Mouse (Mus musculus) lung, embryonic 15.5 days (tissue): ENCODE measurements around the gene Tubg2. TPM values are rescaled to one million over a fixed set of nuclear protein-coding genes. Genes with fewer than 3 reads are reported as not detected.
"Not testable (repeated sequence)": the region's sequence is repeated elsewhere in the genome, so short reads cannot be mapped to it uniquely, and the experiment has no call there.

Source experiments
- ATAC-seq: fragments of 200-750 bp; cut with Nextera tagmentation; 2 replicates; pipeline ENCODE4 v1.8.0; 2017; ENCODE audit warnings: moderate number of reproducible peaks, borderline replicate concordance; ENCODE audit not compliant: low FRiP score, low TSS enrichment; ENCODE audit errors: extremely low read depth
- H3K27ac ChIP-seq: fragments of 300-500 bp; sonication (generic); 2 replicates; pipeline ENCODE4 v1.5.1; 2015; ENCODE audit warnings: moderate library complexity, mild to moderate bottlenecking, inconsistent platforms
- H3K27me3 ChIP-seq: fragments of 300-500 bp; sonication (generic); 2 replicates; pipeline ENCODE4 v1.6.1; 2015; ENCODE audit warnings: inconsistent platforms
- H3K36me3 ChIP-seq: fragments of 300-500 bp; sonication (generic); 2 replicates; pipeline ENCODE4 v1.6.1; 2015; ENCODE audit warnings: inconsistent platforms
- H3K4me1 ChIP-seq: fragments of 300-500 bp; sonication (generic); 2 replicates; pipeline ENCODE4 v1.6.1; 2015; ENCODE audit warnings: inconsistent platforms
- H3K4me2 ChIP-seq: fragments of 300-500 bp; sonication (generic); 2 replicates; pipeline ENCODE4 v1.6.1; 2015; ENCODE audit warnings: inconsistent platforms, mild to moderate bottlenecking, moderate library complexity
- H3K4me3 ChIP-seq: fragments of 300-500 bp; sonication (generic); 2 replicates; pipeline ENCODE4 v1.5.1; 2015; ENCODE audit warnings: mild to moderate bottlenecking, inconsistent platforms
- H3K9ac ChIP-seq: fragments of 300-500 bp; sonication (generic); 2 replicates; pipeline ENCODE4 v1.6.1; 2015; ENCODE audit warnings: inconsistent platforms
- H3K9me3 ChIP-seq: fragments of 300-500 bp; sonication (generic); 2 replicates; pipeline ENCODE4 v1.6.1; 2016; ENCODE audit warnings: inconsistent platforms
- WGBS: fragments of 180-500 bp; shearing (Covaris S2); methylation state at CpG from one replicate; pipeline ENCODE4 v1.1.7; 2015; 5-methylcytosine and 5-hydroxymethylcytosine counted together
- polyA plus RNA-seq: library from polyadenylated mRNA; unstranded; fragments of >200 nt; fragmentation: Nextera tagmentation; extraction: Ambion mirVana; gene quantifications from 2 replicates; pipeline ENCODE4 v1.2.1, GENCODE M21; 2015

The Tubg2 gene
- polyA plus RNA-seq, 1 experiment from 2014 or later, result 3.6 TPM

DNA sequence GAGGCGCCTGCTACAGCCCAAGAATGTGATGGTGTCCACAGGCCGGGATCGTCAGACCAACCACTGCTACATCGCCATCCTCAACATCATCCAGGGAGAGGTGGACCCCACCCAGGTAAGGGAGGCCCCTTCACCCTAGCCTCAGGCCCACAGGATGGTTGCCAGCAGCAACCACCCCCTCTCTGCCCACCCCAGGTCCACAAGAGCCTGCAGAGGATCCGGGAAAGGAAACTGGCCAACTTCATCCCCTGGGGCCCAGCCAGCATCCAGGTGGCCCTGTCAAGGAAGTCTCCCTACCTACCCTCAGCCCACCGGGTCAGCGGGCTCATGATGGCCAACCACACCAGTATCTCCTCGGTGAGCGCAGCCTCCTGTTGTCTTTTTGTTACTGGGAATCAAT is 30.7 kb upstream of the Tubg2 start:
- H3K36me3 ChIP-seq, result peaks cover 32% of the 10 kb centered on the region

DNA sequence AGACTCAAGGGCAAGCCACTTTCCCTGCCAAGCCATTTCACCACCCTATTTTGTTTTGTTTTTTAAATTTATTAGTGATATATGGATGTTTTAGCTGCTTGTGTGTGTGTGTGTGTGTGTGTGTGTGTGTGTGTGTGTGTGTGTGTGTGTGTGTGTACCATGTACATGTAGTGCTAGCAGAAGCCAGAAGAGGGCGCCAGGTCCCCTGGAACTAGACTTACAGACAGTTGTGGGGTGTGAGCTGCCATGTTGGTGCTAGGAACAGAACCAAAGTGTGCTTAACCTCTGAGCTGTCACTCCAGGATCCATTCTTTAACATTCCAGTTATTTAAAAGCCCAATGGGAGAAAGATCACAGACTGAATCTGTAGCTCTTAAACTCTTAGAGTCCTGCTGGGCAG is 28.6 kb upstream of the Tubg2 start:
- Histone ChIP-seq H3K9me3 (no peaks in the 10 kb centered on the region), H3K4me2 (no peak overlapping the region), H3K4me1 (peaks cover 3% of the 10 kb centered on the region), H3K4me3 (no peak overlapping the region), H3K27ac (no peak overlapping the region), H3K9ac (no peak overlapping the region), H3K36me3 (peaks cover 32% of the 10 kb centered on the region), H3K27me3 (no peaks in the 10 kb centered on the region)
- WGBS, result 100% methylated on average over 1 of the region's 1 CpGs
- ATAC-seq, result no peak

More for the DNA sequence above, 30.7 kb upstream of the Tubg2 start:
- not testable (repeated sequence) for H3K4me3 ChIP-seq, H3K9ac ChIP-seq, H3K27me3 ChIP-seq, H3K4me2 ChIP-seq, H3K9me3 ChIP-seq, ATAC-seq, H3K27ac ChIP-seq
- WGBS, result 96% methylated on average over 9 of the region's 9 CpGs
- peaks cover 16% of the 10 kb centered on the region for H3K4me1 ChIP-seq

GRCm38 (mm10) chr11:101128996-101129577 is 26.6 kb upstream of the Tubg2 start:
- H3K4me2 ChIP-seq, result no peak overlapping the region
- H3K9me3 ChIP-seq, result no peaks in the 10 kb centered on the region
- H3K4me1 ChIP-seq, result peaks cover 3% of the 10 kb centered on the region
- WGBS, result 78% methylated on average over 11 of the region's 11 CpGs
- H3K4me3 ChIP-seq, result no peak overlapping the region
- no peak overlapping the region for H3K27ac ChIP-seq
- ATAC-seq, result no peak
- no peak overlapping the region for H3K9ac ChIP-seq
- no peaks in the 10 kb centered on the region for H3K27me3 ChIP-seq
- H3K36me3 ChIP-seq, result peaks cover 17% of the 10 kb centered on the region

DNA sequence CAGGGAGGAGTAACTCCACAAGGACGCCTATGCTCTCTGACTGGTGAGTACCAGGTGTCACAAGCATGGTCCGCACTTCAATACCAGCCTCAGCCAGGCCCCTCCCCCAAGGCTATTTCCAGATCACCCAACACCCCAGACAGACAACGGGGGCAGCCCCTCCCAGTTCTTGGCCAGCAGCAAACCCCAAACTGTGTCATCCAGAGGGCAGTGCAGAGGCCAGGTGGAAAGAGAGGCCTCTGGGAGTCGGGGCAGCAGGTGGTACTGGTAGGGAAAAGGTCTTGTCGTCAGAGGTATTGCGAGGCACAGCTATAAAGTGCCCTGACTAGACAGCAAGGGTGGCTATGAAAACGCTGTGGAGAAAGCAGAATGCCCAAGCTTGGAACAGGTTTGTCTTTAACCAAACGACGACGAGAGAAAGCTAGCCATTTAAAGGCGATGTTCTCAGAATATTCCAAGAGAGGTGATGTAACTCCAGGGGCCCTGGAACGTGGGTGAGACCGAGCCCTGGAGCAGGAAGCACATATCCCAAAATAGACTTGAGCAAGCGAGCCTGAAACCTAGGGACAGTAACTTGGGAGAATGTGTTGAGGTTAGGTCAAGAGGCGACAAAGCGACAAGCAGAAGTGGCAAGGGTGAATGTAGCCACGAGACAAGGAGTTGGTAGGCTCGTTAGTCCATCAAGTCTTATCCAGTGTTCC is 25.5 kb upstream of the Tubg2 start:
- no peak overlapping the region for H3K4me2 ChIP-seq
- 37% methylated on average over 18 of the region's 18 CpGs for WGBS
- H3K27ac ChIP-seq, result 0 out of 2 replicates have a peak overlapping the region, but pooled peaks have one; percentile 15
- H3K4me3 ChIP-seq, result no peak overlapping the region
- no peak for ATAC-seq
- H3K36me3 ChIP-seq, result peaks cover 17% of the 10 kb centered on the region
- H3K9ac ChIP-seq, result no peak overlapping the region
- no peaks in the 10 kb centered on the region for H3K27me3 ChIP-seq
- H3K9me3 ChIP-seq, result no peaks in the 10 kb centered on the region
- H3K4me1 ChIP-seq, result peaks cover 3% of the 10 kb centered on the region

- ATAC-seq, result no peak
- H3K27ac ChIP-seq, result no peak overlapping the region
- 81% methylated on average over 2 of the region's 2 CpGs for WGBS
Observed at GRCm38 (mm10) chr11:101131187-101131586, 24.5 kb upstream of the Tubg2 start.

GRCm38 (mm10) chr11:101131701-101132100 is 24.0 kb upstream of the Tubg2 start:
- Histone ChIP-seq H3K4me1 (peaks cover 4% of the 10 kb centered on the region), H3K27ac (no peak overlapping the region), H3K4me2 (no peak overlapping the region), H3K4me3 (no peak overlapping the region), H3K9me3 (no peaks in the 10 kb centered on the region), H3K27me3 (no peaks in the 10 kb centered on the region), H3K36me3 (peaks cover 2% of the 10 kb centered on the region), H3K9ac (no peak overlapping the region)
- 88% methylated on average over 6 of the region's 6 CpGs for WGBS
- ATAC-seq, result no peak

More at GRCm38 (mm10) chr11:101131187-101131586, 24.5 kb upstream of the Tubg2 start:
- Histone ChIP-seq H3K36me3 (peaks cover 8% of the 10 kb centered on the region), H3K4me1 (peaks cover 3% of the 10 kb centered on the region), H3K9ac (no peak overlapping the region), H3K4me2 (no peak overlapping the region), H3K27me3 (no peaks in the 10 kb centered on the region), H3K4me3 (no peak overlapping the region), H3K9me3 (no peaks in the 10 kb centered on the region)

DNA sequence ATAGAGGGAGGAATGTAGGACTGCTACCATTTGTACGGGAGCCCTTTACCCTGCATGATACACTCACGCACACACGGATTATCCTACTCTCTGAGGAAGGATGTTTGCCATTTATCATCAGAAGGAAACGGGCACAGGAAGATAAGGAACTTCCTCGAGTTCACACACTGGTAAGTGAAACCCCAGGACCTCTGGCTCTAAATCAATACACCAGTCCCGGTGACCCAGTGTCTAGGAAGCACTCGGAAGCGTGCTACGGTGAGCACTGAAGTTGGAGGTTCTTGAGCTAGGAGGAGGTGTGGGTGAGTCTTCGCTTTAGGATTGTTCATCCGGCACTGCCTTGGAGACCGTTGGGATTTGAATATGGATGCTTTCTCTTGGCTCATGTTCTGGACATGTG is 22.7 kb upstream of the Tubg2 start:
- H3K4me3 ChIP-seq, result no peak overlapping the region
- no peaks in the 10 kb centered on the region for H3K27me3 ChIP-seq
- H3K4me2 ChIP-seq, result no peak overlapping the region
- H3K4me1 ChIP-seq, result peaks cover 9% of the 10 kb centered on the region
- ATAC-seq, result 0 out of 2 replicates have a peak, but pooled peaks have one; percentile 19
- no peak overlapping the region for H3K27ac ChIP-seq
- H3K36me3 ChIP-seq, result no peaks in the 10 kb centered on the region
- 43% methylated on average over 12 of the region's 12 CpGs for WGBS
- H3K9ac ChIP-seq, result no peak overlapping the region
- H3K9me3 ChIP-seq, result no peaks in the 10 kb centered on the region

GRCm38 (mm10) chr11:101134217-101134865 is 21.4 kb upstream of the Tubg2 start:
- H3K27me3 ChIP-seq, result no peaks in the 10 kb centered on the region
- peaks cover 15% of the 10 kb centered on the region for H3K4me1 ChIP-seq
- no peak overlapping the region for H3K9ac ChIP-seq
- 75% methylated on average over 13 of the region's 13 CpGs for WGBS
- H3K9me3 ChIP-seq, result no peaks in the 10 kb centered on the region
- H3K36me3 ChIP-seq, result no peaks in the 10 kb centered on the region
- H3K4me2 ChIP-seq, result no peak overlapping the region
- no peak overlapping the region for H3K4me3 ChIP-seq
- no peak for ATAC-seq
- H3K27ac ChIP-seq, result no peak overlapping the region

- no peaks in the 10 kb centered on the region for H3K27me3 ChIP-seq
- peaks cover 20% of the 10 kb centered on the region for H3K4me1 ChIP-seq
- no peak overlapping the region for H3K9ac ChIP-seq
- H3K4me3 ChIP-seq, result no peak overlapping the region
- H3K9me3 ChIP-seq, result no peaks in the 10 kb centered on the region
- H3K36me3 ChIP-seq, result no peaks in the 10 kb centered on the region
- WGBS, result 66% methylated on average over 7 of the region's 7 CpGs
- ATAC-seq, result no peak
- no peak overlapping the region for H3K4me2 ChIP-seq
- peak overlapping the region; percentile 39 for H3K27ac ChIP-seq
Observed at GRCm38 (mm10) chr11:101137000-101137399, 18.7 kb upstream of the Tubg2 start.

- 19% methylated on average over 15 of the region's 15 CpGs for WGBS
- Histone ChIP-seq H3K4me3 (no peak overlapping the region), H3K9ac (no peak overlapping the region), H3K27ac (no peak overlapping the region), H3K27me3 (no peaks in the 10 kb centered on the region), H3K36me3 (no peaks in the 10 kb centered on the region), H3K4me1 (peaks cover 24% of the 10 kb centered on the region), H3K9me3 (no peaks in the 10 kb centered on the region), H3K4me2 (peak overlapping the region; percentile 29)
- ATAC-seq, result peak; percentile 42; the same call in 1 of the 2 replicates
Observed at GRCm38 (mm10) chr11:101138536-101139181, 17.0 kb upstream of the Tubg2 start.

DNA sequence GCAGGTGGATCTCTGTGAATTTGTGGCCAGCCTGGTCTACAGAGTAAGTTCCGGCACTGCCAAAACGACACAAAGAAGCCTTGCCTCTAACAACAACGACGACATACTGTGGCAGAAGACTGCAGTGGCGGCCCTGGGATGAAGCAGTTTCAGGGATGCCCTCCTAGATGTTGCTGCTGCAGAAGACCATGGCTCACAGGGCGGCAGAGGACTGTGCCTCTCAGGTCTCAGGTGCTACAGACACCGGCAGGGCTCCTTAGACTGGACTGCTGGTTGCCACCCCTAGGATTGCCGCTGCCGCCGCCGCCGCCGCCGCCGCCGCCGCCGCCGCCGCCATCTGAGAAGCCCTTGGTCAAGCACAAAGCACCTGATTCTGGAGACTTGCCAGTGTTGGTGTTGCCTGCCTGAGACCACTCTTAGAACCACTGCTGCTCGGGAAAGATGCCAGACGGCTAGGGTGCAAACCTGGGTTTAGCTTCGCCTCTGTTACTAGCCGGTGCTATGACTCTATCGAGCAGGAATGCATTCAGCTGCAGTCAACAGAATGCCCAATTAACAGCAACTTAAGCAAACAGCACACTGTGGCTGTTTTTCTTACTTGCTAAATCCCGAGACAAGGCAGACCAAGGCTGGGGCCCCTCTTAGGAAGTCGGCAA is 15.4 kb upstream of the Tubg2 start:
- ATAC-seq, result no peak
- H3K9ac ChIP-seq, result peak overlapping the region; percentile 25; the same call in 1 of the 2 replicates
- 30% methylated on average over 27 of the region's 27 CpGs for WGBS

More for the DNA sequence above, 15.4 kb upstream of the Tubg2 start:
- Histone ChIP-seq H3K4me2 (peak overlapping the region; percentile 57), H3K27me3 (no peaks in the 10 kb centered on the region), H3K4me3 (peak overlapping the region; percentile 31), H3K4me1 (peaks cover 28% of the 10 kb centered on the region), H3K9me3 (no peaks in the 10 kb centered on the region), H3K36me3 (no peaks in the 10 kb centered on the region), H3K27ac (peak overlapping the region; percentile 55)
